In the genomic region with DNA sequence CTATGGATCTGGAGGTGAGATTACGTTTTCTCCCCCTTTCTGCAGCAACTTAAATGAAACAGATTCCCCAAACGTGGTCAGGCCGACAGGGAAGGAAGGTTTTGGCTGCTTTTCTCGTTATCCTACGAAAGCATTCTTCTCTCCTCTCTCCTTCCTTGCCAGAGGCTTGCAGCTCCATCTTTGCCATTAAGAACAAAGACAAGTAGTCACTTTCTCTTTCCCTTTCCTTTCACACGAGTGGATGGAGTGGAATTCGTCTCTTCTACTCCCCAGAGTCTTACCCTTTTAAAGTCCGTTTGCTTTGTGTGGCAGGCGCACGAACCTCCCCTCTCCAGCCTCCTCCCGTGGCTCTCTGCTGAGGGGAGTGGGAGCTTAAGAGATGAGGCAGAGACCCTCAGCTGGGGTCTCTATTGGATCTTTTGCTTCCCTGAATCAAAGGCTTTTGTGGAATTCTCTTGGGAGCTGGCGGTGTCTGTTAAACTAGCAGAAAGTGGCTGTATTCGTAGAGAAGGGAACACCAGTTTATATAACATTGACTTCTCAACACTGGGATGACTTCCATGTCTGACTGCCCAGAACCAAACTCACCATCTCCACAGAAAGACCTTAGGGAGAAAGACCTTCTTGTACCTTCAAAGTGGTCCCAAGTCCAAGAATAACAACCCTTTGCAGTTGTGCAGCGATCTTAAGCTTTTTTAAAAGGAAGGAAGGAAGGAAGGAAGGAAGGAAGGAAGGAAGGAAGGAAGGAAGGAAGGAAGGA, we compare ENCODE assay signal across 8 mouse cellular contexts. TPM values are rescaled to one million over a fixed set of nuclear protein-coding genes. Genes with fewer than 3 reads are reported as not detected.
A peak's percentile ranks its signal among the peaks of the same experiment; 100 is the strongest.
DNase-seq lines count a peak whose midpoint lies in the region; ATAC-seq and TF ChIP-seq lines count a peak whose summit lies in the region.

No protein-coding gene starts in this region.

- WGBS in spleen, adult 2 months: 2% methylated on average over 14 of the region's 14 CpGs
- WGBS in embryonic facial prominence, embryonic 10.5 days: 3% methylated on average over 14 of the region's 14 CpGs
- 2% methylated on average over 14 of the region's 14 CpGs for WGBS in hindbrain, embryonic 13.5 days
- WGBS in midbrain, embryonic 15.5 days: under 1% methylated on average over 14 of the region's 14 CpGs

- H3K27me3 ChIP-seq in spleen, adult 2 months (ENCODE audit: control insufficient read depth, insufficient read depth, low read length): no peaks in the 10 kb centered on the region
- peaks cover 26% of the 10 kb centered on the region for H3K27me3 ChIP-seq in embryonic facial prominence, embryonic 10.5 days (replicated peaks; ENCODE audit: low read depth, poor library complexity, severe bottlenecking)
- H3K27me3 ChIP-seq in hindbrain, embryonic 13.5 days: peaks cover 13% of the 10 kb centered on the region
- no peaks in the 10 kb centered on the region for H3K27me3 ChIP-seq in midbrain, embryonic 15.5 days (replicated peaks)

- no peaks in the 10 kb centered on the region for H3K9me3 ChIP-seq in embryonic facial prominence, embryonic 10.5 days
- no peaks in the 10 kb centered on the region for H3K9me3 ChIP-seq in hindbrain, embryonic 13.5 days
- no peaks in the 10 kb centered on the region for H3K9me3 ChIP-seq in midbrain, embryonic 15.5 days

- no peak for TF ChIP-seq CTCF in spleen, adult 2 months (IDR thresholded peaks at IDR 0.05; ENCODE audit: extremely low read depth, insufficient read depth, insufficient read length, insufficient replicate concordance)

- peak overlapping the region; percentile 96 for H3K27ac ChIP-seq in spleen, adult 2 months (ENCODE audit: insufficient read depth, low read length)
- H3K27ac ChIP-seq in embryonic facial prominence, embryonic 10.5 days (replicated peaks): peak overlapping the region; percentile 81
- H3K27ac ChIP-seq in hindbrain, embryonic 13.5 days: peak overlapping the region; percentile 83
- peak overlapping the region; percentile 71 for H3K27ac ChIP-seq in midbrain, embryonic 15.5 days

- DNase-seq in spleen, adult 2 months (ENCODE audit: low read depth in 1 of 2, low spot score in 2 of 2): no peak
- DNase-seq in spleen, postnatal 36 days (ENCODE audit: low spot score in 2 of 2): no peak
- no peak for DNase-seq in embryonic facial prominence, embryonic 10.5 days (ENCODE audit: low spot score)
- DNase-seq in left cerebral cortex, adult 9 months (ENCODE audit: low spot score in 2 of 2): no peak
- no peak for DNase-seq in frontal cortex, postnatal 25 days (ENCODE audit: low spot score in 2 of 2)
- DNase-seq in gastrocnemius, postnatal 14 days: no peak

- H3K4me3 ChIP-seq in spleen, adult 2 months (ENCODE audit: extremely low read depth, insufficient read depth, insufficient read length): peak overlapping the region; percentile 72
- H3K4me3 ChIP-seq in embryonic facial prominence, embryonic 10.5 days: peak overlapping the region; percentile 64
- peak overlapping the region; percentile 57 for H3K4me3 ChIP-seq in hindbrain, embryonic 13.5 days
- H3K4me3 ChIP-seq in midbrain, embryonic 15.5 days: peak overlapping the region; percentile 71

- peaks cover 31% of the 10 kb centered on the region; the same call in 1 of the 2 replicates for H3K4me1 ChIP-seq in spleen, adult 2 months (ENCODE audit: control insufficient read depth, insufficient read depth, insufficient read length)
- peaks cover 46% of the 10 kb centered on the region for H3K4me1 ChIP-seq in embryonic facial prominence, embryonic 10.5 days
- peaks cover 43% of the 10 kb centered on the region for H3K4me1 ChIP-seq in hindbrain, embryonic 13.5 days (replicated peaks)
- peaks cover 27% of the 10 kb centered on the region for H3K4me1 ChIP-seq in midbrain, embryonic 15.5 days

- H3K4me2 ChIP-seq in hindbrain, embryonic 13.5 days: peak overlapping the region; percentile 99
- H3K4me2 ChIP-seq in midbrain, embryonic 15.5 days: peak overlapping the region; percentile 100

- TF ChIP-seq POLR2A in spleen, adult 2 months (IDR thresholded peaks at IDR 0.05; ENCODE audit: low read depth, low read length): no peak

- peak overlapping the region; percentile 77 for H3K9ac ChIP-seq in hindbrain, embryonic 13.5 days
- H3K9ac ChIP-seq in midbrain, embryonic 15.5 days: peak overlapping the region; percentile 50

- peaks cover 14% of the 10 kb centered on the region for H3K36me3 ChIP-seq in spleen, adult 2 months (ENCODE audit: control insufficient read depth, insufficient read depth, low read length)
- H3K36me3 ChIP-seq in embryonic facial prominence, embryonic 10.5 days (replicated peaks): no peaks in the 10 kb centered on the region; the same call in 1 of the 2 replicates
- peaks cover 16% of the 10 kb centered on the region for H3K36me3 ChIP-seq in hindbrain, embryonic 13.5 days
- H3K36me3 ChIP-seq in midbrain, embryonic 15.5 days (replicated peaks): peaks cover 5% of the 10 kb centered on the region; the same call in 1 of the 2 replicates

- no peak for ATAC-seq in hindbrain, embryonic 13.5 days (ENCODE audit: low FRiP score)
- no peak for ATAC-seq in midbrain, embryonic 15.5 days (replicated peaks)

- intact Hi-C loops in gastrocnemius, postnatal 14 days (cut with DNase I; ENCODE audit: low total_unique reads): no loop called here

RNA-seq across cellular contexts. Expression of a gene that starts 1.0 kb away (rescaled TPM):
- 43.6 and 58.5 TPM in 2 replicates for polyA plus RNA-seq in spleen, adult 2 months (2012; rRNA removed)
- 7.3 and 11.2 TPM in 2 replicates for polyA plus RNA-seq in embryonic facial prominence, embryonic 10.5 days (2016; fragmentation: Nextera tagmentation; extraction: Ambion mirVana)
- polyA plus RNA-seq in hindbrain, embryonic 13.5 days (2015; fragmentation: Nextera tagmentation; extraction: Ambion mirVana): 25.4 and 25.5 TPM in 2 replicates
- 26.5 and 26.6 TPM in 2 replicates for polyA plus RNA-seq in midbrain, embryonic 15.5 days (2015; fragmentation: Nextera tagmentation; extraction: Ambion mirVana)
- 10 to 100 TPM; 10.4 to 13.0 TPM for total RNA-seq in gastrocnemius, postnatal 14 days (2021)

RNA-seq across cellular contexts. Expression of a gene that starts 42.5 kb away (rescaled TPM):
- polyA plus RNA-seq in spleen, adult 2 months (2012; rRNA removed): 44.9 and 49.9 TPM in 2 replicates
- 91.5 and 96.8 TPM in 2 replicates for polyA plus RNA-seq in embryonic facial prominence, embryonic 10.5 days (2016; fragmentation: Nextera tagmentation; extraction: Ambion mirVana)
- 69.6 TPM in 2 replicates for polyA plus RNA-seq in hindbrain, embryonic 13.5 days (2015; fragmentation: Nextera tagmentation; extraction: Ambion mirVana)
- polyA plus RNA-seq in midbrain, embryonic 15.5 days (2015; fragmentation: Nextera tagmentation; extraction: Ambion mirVana): 60.9 and 63.2 TPM in 2 replicates
- 10 to 100 TPM; 11.8 to 12.8 TPM for total RNA-seq in gastrocnemius, postnatal 14 days (2021)
